Mouse (Mus musculus) brain, embryonic 14.5 days (tissue): ENCODE measurements around the gene C1s1.

Source experiments
- CTCF ChIP-seq: fragments of 200-500 bp; IDR thresholded peaks from 2 replicates; pipeline ENCODE4 v1.5.1; 2012; ENCODE audit warnings: inconsistent platforms, mild to moderate bottlenecking, moderate library complexity, borderline replicate concordance; ENCODE audit not compliant: insufficient read depth, insufficient read length; ENCODE audit errors: extremely low read depth
- POLR2A ChIP-seq: fragments of 200-500 bp; IDR thresholded peaks from 2 replicates; pipeline ENCODE4 v1.6.1; 2012; ENCODE audit warnings: mild to moderate bottlenecking, inconsistent platforms, borderline replicate concordance; ENCODE audit not compliant: poor library complexity, insufficient read depth, insufficient read length, severe bottlenecking; ENCODE audit errors: extremely low read depth

- TF ChIP-seq CTCF (no peak), POLR2A (no peak)
Measured at GRCm38 (mm10) chr6:124501473-124501872, 40.7 kb downstream of the C1s1 start.
